Mouse (Mus musculus): ENCODE measurements around the gene Cdca4.

Cdca4 gene

GRCm38 (mm10) chr12:112799237-112799970, 29.8 kb downstream of the Cdca4 start:
- no peak for DNase-seq (ENCODE audit: extremely low read depth, low read depth)

GRCm38 (mm10) chr12:112798716-112799115, 30.5 kb downstream of the Cdca4 start:
- DNase-seq (ENCODE audit: extremely low read depth, low read depth), result no peak

- DNase-seq (ENCODE audit: extremely low read depth, low read depth), result no peak
These were observed 30.9 kb downstream of the Cdca4 start for GRCm38 (mm10) chr12:112798332-112798681.

- no peak for DNase-seq (ENCODE audit: extremely low read depth, low read depth)
These were observed 31.4 kb downstream of the Cdca4 start for GRCm38 (mm10) chr12:112797672-112798331.

GRCm38 (mm10) chr12:112796551-112797510, 32.4 kb downstream of the Cdca4 start:
- no peak for DNase-seq (ENCODE audit: extremely low read depth, low read depth)

GRCm38 (mm10) chr12:112795466-112796104, 33.6 kb downstream of the Cdca4 start:
- DNase-seq (ENCODE audit: extremely low read depth, low read depth), result peak; percentile 63

- DNase-seq (ENCODE audit: extremely low read depth, low read depth), result no peak
These were observed 34.2 kb downstream of the Cdca4 start for GRCm38 (mm10) chr12:112794998-112795397.

- no peak for DNase-seq (ENCODE audit: extremely low read depth, low read depth)
These were observed 34.8 kb downstream of the Cdca4 start for GRCm38 (mm10) chr12:112794356-112794816.

GRCm38 (mm10) chr12:112793601-112794355, 35.4 kb downstream of the Cdca4 start:
- peak; percentile 89 for DNase-seq (ENCODE audit: extremely low read depth, low read depth)

GRCm38 (mm10) chr12:112791026-112791425, 38.2 kb downstream of the Cdca4 start:
- DNase-seq (ENCODE audit: extremely low read depth, low read depth), result no peak

- DNase-seq (ENCODE audit: extremely low read depth, low read depth), result no peak
These were observed 54.7 kb downstream of the Cdca4 start for GRCm38 (mm10) chr12:112774481-112774880.

GRCm38 (mm10) chr12:112774026-112774425, 55.2 kb downstream of the Cdca4 start:
- DNase-seq (ENCODE audit: extremely low read depth, low read depth), result no peak

- no peak for DNase-seq (ENCODE audit: extremely low read depth, low read depth)
These were observed 55.9 kb downstream of the Cdca4 start for GRCm38 (mm10) chr12:112773366-112773765.

GRCm38 (mm10) chr12:112772306-112772705, 56.9 kb downstream of the Cdca4 start:
- no peak for DNase-seq (ENCODE audit: extremely low read depth, low read depth)

- no peak for DNase-seq (ENCODE audit: extremely low read depth, low read depth)
These were observed 58.8 kb downstream of the Cdca4 start for GRCm38 (mm10) chr12:112770396-112770795.

All from MEL-GATA-1-ER (cell line).